Mouse (Mus musculus) C2C12 (cell line): ENCODE data around the gene Lpp. TPM values are rescaled to one million over a fixed set of nuclear protein-coding genes. Genes with fewer than 3 reads are reported as not detected.

Source experiments
- H3K27me3 ChIP-seq: one replicate; pipeline ENCODE4 v1.6.1; 2011; ENCODE audit not compliant: control insufficient read depth, insufficient read depth, insufficient read length
- H3K36me3 ChIP-seq: one replicate; pipeline ENCODE4 v1.6.1; 2011; ENCODE audit not compliant: control insufficient read depth, insufficient read depth
- H3K4me3 ChIP-seq: one replicate; pipeline ENCODE4 v1.5.1; 2011; ENCODE audit warnings: mild to moderate bottlenecking, control low read depth; ENCODE audit not compliant: poor library complexity, insufficient read depth, severe bottlenecking
- H3K79me2 ChIP-seq: one replicate; pipeline ENCODE4 v1.6.1; 2011; ENCODE audit not compliant: control insufficient read depth, insufficient read depth
- H3K79me3 ChIP-seq: one replicate; pipeline ENCODE4 v1.6.1; 2011; ENCODE audit warnings: low read depth, control low read depth
- H3ac ChIP-seq: one replicate; pipeline ENCODE3; 2011; ENCODE audit warnings: low read depth; ENCODE audit not compliant: control insufficient read depth, insufficient read length
- CEBPB ChIP-seq: IDR thresholded peaks from one replicate; pipeline ENCODE4 v1.6.1; 2011; ENCODE audit warnings: low read depth, mild to moderate bottlenecking, control low read depth, moderate library complexity
- CTCF ChIP-seq: IDR thresholded peaks from one replicate; pipeline ENCODE4 v1.5.1; 2011; ENCODE audit not compliant: control insufficient read depth, insufficient read depth, insufficient read length
- FOSL1 ChIP-seq: IDR thresholded peaks from one replicate; pipeline ENCODE4 v1.8.0; 2011; ENCODE audit warnings: mild to moderate bottlenecking, low read length; ENCODE audit not compliant: poor library complexity, insufficient read depth, severe bottlenecking
- MAX ChIP-seq: IDR thresholded peaks from one replicate; pipeline ENCODE4 v1.6.1; 2011; ENCODE audit warnings: mild to moderate bottlenecking, control low read depth
- MYOD1 ChIP-seq: IDR thresholded peaks from one replicate; pipeline ENCODE4 v1.6.1; 2011; ENCODE audit warnings: low read depth; ENCODE audit not compliant: control insufficient read depth, insufficient read length
- MYOG ChIP-seq: IDR thresholded peaks from one replicate; pipeline ENCODE4 v1.6.1; 2011; ENCODE audit not compliant: control insufficient read depth, insufficient read length; ENCODE audit errors: extremely low read depth
- USF1 ChIP-seq: IDR thresholded peaks from one replicate; pipeline ENCODE4 v1.6.1; 2011; ENCODE audit warnings: low read depth, mild to moderate bottlenecking, control low read depth, moderate library complexity
- polyA plus RNA-seq: library from polyadenylated mRNA; unstranded; fragments of >200 nt; fragmentation: generic; extraction: Trizol; gene quantifications from one replicate; pipeline ENCODE4 v1.2.1, GENCODE M21; 2012; ENCODE audit warnings: missing spikeins

The Lpp gene
- polyA plus RNA-seq, 1 experiment: 9.6 TPM

DNA sequence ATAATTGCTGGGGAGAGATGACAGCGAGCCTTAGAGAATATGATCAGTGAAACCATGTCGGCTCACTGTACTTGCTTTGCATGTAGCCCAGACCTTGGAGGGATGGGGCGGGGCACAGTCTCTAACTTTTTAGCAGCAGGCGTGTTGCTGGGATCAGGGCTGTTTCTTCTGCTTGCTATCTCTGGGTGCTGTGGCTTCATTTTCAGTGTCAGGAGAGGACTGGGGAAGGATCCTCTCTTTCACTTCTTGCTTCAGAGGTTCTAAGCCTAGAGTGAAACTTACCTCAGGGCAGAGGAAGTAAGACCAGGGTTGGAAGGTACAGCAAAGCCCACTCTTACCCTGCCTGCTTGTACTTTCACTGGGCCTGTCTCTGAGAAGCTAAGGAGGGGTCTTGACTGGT is 210.0 kb downstream of the Lpp start:
- TF ChIP-seq MYOG (no peak), FOSL1 (no peak), USF1 (no peak), CEBPB (no peak), MYOD1 (no peak), MAX (no peak), CTCF (no peak)
- Histone ChIP-seq H3ac (no peak overlapping the region), H3K36me3 (peaks cover 3% of the 10 kb centered on the region), H3K79me2 (peaks cover 75% of the 10 kb centered on the region), H3K27me3 (no peaks in the 10 kb centered on the region), H3K4me3 (no peak overlapping the region), H3K79me3 (peaks cover 5% of the 10 kb centered on the region)

DNA sequence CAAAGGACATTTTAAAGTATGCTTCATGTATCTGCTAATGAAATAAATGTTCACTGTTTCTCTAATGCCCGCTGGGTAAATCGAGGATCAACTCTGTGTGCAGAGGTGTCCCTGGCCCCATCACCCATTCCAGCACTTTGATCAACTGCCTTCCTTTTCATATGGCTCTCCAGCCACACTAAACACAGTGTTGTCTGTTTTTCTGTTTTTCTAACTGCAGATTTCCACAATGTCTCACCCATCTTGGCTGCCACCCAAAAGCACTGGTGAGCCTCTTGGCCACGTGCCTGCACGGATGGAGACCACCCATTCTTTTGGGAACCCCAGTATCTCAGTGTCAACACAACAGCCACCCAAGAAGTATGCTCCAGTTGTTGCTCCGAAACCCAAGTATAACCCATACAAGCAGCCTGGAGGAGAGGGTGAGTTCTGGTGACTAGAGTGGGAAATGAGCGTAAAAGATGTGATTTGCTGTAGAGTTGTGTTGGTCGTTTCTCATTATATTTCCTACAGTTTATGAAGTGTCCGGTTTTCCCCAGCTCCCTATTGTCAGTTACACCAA is 214.7 kb downstream of the Lpp start:
- no peak overlapping the region for H3K4me3 ChIP-seq
- peaks cover 9% of the 10 kb centered on the region for H3K36me3 ChIP-seq
- no peak for TF ChIP-seq USF1
- TF ChIP-seq CEBPB: no peak
- TF ChIP-seq MYOD1: no peak
- TF ChIP-seq CTCF: no peak
- no peak for TF ChIP-seq MAX
- no peak for TF ChIP-seq MYOG
- no peak for TF ChIP-seq FOSL1

DNA sequence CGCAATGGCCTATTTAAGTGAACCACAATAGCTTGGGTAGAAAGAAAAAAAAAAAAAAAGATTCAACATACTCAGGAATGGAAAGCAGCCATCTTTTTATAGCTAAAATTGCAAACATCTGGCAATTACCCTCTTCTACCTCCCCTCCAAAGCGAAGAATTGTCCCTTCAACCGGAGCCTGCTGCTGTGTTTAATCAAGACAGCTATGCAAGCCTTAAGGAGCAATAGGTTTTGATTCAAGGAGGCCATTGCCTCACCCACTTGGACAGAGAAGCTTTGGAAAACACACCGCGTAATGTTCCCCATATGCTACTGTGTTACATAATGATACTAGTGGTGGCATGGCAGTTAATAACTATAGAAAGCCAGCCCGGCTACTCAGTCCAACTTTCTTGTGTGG is 226.2 kb downstream of the Lpp start:
- Histone ChIP-seq H3K36me3 (no peaks in the 10 kb centered on the region), H3K79me3 (peaks cover 2% of the 10 kb centered on the region), H3ac (no peak overlapping the region), H3K79me2 (peaks cover 34% of the 10 kb centered on the region), H3K4me3 (no peak overlapping the region), H3K27me3 (no peaks in the 10 kb centered on the region)
- no peak for TF ChIP-seq CEBPB
- TF ChIP-seq MYOG: no peak
- no peak for TF ChIP-seq FOSL1
- TF ChIP-seq USF1: no peak
- no peak for TF ChIP-seq MYOD1

More for the DNA sequence above, 214.7 kb downstream of the Lpp start:
- Histone ChIP-seq H3ac (no peak overlapping the region), H3K79me2 (peaks cover 51% of the 10 kb centered on the region), H3K27me3 (no peaks in the 10 kb centered on the region), H3K79me3 (no peaks in the 10 kb centered on the region)

DNA sequence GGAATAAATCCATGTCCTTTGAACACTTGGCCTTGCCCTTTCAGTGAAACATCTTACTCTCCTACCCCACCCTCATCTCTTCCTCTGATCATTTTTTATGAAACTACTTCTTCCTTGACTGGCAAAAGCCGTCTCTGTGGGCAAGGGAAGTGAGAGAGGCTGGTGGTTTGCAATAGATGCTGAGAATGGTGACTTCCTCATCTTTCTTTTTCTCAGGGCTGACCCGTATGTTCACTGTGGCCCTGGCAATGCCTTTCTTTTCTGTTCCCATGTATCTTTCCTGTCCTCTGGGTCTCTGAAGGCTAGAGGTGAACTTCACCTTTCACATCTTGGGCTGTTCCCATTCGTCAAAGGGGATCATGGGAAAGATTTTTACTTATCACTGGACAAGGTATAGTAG is 226.7 kb downstream of the Lpp start:
- peaks cover 2% of the 10 kb centered on the region for H3K79me3 ChIP-seq
- H3K79me2 ChIP-seq: peaks cover 34% of the 10 kb centered on the region
- no peak overlapping the region for H3ac ChIP-seq
- TF ChIP-seq FOSL1 (no peak), CEBPB (no peak), MYOG (no peak), CTCF (no peak), USF1 (no peak), MYOD1 (no peak), MAX (no peak)
- H3K36me3 ChIP-seq: no peaks in the 10 kb centered on the region
- H3K27me3 ChIP-seq: no peaks in the 10 kb centered on the region
- H3K4me3 ChIP-seq: no peak overlapping the region

DNA sequence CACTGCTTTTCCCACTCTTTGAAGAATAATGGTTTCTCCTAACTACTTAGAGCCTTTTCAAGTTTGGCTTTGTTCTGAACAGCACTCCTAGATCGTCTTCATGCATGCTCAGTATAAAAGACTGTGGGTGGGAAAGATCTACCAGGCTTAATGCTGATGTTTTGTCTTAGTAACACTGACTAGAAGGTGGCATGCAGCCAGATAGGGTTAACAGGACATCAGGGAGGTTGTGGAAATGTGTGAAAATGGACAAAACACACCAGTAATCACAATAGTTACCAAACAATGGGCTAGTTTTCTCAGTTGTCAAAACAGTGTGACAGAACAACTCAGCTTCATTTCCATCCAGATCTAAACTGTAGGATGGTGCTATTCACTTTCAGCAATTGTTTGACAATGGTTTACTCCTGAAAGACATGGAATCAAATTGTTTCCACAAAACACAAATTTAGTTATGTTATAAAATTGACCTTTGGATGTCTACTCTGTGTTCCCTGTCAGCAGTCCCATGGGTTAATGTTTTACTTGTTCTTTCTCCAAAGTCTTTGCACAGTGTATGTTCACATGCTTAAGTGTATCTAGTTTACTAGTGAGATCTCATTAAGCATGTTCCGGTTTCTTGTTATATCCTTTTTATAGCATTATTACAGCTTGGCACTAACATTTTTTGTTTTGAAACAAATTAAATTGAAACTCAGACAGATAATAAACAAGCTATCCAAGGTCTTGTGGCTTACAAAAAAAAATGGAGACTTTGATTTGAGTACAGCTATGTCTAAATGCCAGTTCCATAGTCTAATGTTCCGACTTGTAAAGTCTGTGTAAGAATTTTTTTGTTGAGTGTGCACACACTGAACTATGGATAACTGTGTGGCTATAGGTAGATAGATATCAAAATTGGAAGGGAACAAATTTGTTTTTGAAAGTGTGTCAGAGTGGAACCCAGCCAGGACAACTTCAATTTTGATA is 229.2 kb downstream of the Lpp start:
- peaks cover 35% of the 10 kb centered on the region for H3K79me2 ChIP-seq
- H3K27me3 ChIP-seq: no peaks in the 10 kb centered on the region
- H3K4me3 ChIP-seq: no peak overlapping the region
- H3ac ChIP-seq: no peak overlapping the region
- TF ChIP-seq CEBPB: no peak
- no peak for TF ChIP-seq MYOD1
- no peak for TF ChIP-seq MAX
- TF ChIP-seq USF1: no peak
- no peak for TF ChIP-seq MYOG
- no peak for TF ChIP-seq FOSL1
- TF ChIP-seq CTCF: no peak
- H3K36me3 ChIP-seq: no peaks in the 10 kb centered on the region
- peaks cover 4% of the 10 kb centered on the region for H3K79me3 ChIP-seq

DNA sequence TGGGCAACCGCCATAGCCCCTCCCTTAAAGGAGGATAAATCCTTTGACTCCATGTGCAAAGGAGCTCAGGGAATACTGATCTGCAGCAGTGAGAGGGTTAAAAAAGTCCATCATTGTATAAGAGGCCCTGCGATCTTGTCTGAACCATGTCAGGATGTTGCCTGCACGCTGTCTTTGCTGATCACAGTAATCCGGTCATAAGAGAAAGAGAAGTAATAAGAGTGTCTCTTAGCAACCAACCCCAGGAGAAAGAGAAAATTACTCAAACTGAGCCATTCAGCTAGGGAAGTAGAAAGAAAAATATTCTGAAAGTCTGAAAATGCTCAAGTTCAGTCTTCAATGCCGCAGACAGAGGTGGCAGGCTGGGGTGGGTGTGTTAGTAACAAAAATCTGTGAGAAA is 231.0 kb downstream of the Lpp start:
- TF ChIP-seq MYOD1 (no peak), MAX (no peak), FOSL1 (no peak), CTCF (no peak), USF1 (no peak), MYOG (no peak), CEBPB (no peak)
- H3K79me3 ChIP-seq: peaks cover 4% of the 10 kb centered on the region
- H3ac ChIP-seq: no peak overlapping the region
- H3K36me3 ChIP-seq: no peaks in the 10 kb centered on the region
- no peaks in the 10 kb centered on the region for H3K27me3 ChIP-seq
- peaks cover 46% of the 10 kb centered on the region for H3K79me2 ChIP-seq
- H3K4me3 ChIP-seq: no peak overlapping the region
